ENCODE assay signal across 8 mouse cellular contexts in the genomic region with DNA sequence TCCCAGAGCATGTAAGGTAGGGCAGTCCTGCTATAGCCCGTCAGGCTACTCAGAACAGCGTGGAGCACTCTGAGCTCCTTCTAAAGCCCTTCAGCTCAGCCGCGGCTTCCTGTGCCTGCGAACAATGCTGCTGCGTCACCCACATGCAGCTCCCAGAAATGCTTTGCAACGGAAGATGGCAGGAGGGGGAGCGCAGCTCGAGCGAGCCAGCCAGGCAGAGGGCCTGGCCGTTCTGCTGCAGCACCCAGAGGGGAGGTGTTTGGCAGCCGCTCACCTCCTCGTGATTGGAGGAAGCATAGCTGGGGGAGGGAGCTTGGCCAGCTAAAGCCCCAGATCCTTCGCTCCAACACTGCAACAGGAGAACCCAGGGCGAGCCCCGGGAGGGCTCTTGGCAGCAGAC. TPM values are rescaled to one million over a fixed set of nuclear protein-coding genes. Genes with fewer than 3 reads are reported as not detected.
A peak's percentile ranks its signal among the peaks of the same experiment; 100 is the strongest.
DNase-seq lines count a peak whose midpoint lies in the region; ATAC-seq lines count a peak whose summit lies in the region.

No protein-coding gene starts in this region.

- 0% methylated on average over 16 of the region's 16 CpGs for WGBS in heart, embryonic 14.5 days
- WGBS in liver, embryonic 13.5 days (ENCODE audit: insufficient replicate concordance), result 1% methylated on average over 16 of the region's 16 CpGs
- WGBS in stomach, embryonic 16.5 days, result under 1% methylated on average over 16 of the region's 16 CpGs

- DNase-seq in c-Kit-negative CD71-positive TER-119-positive erythroid progenitor cells, embryonic 14.5 days (ENCODE audit: low read depth, low spot score), result peak; percentile 51
- peak; percentile 99 for DNase-seq in fibroblast of lung, adult 2 months (ENCODE audit: low read depth)
- DNase-seq in kidney, postnatal 14 days, result peak; percentile 97
- peak; percentile 85 for DNase-seq in liver, embryonic 13.5 days
- peak; percentile 89 for DNase-seq in neural tube, embryonic 10.5 days (ENCODE audit: extremely low spot score, low spot score)

- H3K9ac ChIP-seq in heart, embryonic 14.5 days (ENCODE audit: low read length), result peak overlapping the region; percentile 88
- H3K9ac ChIP-seq in liver, embryonic 13.5 days, result peak overlapping the region; percentile 73
- H3K9ac ChIP-seq in stomach, embryonic 16.5 days (ENCODE audit: low read length), result peak overlapping the region; percentile 80

- H3K4me2 ChIP-seq in heart, embryonic 14.5 days (ENCODE audit: low read length), result peak overlapping the region; percentile 84
- peak overlapping the region; percentile 77 for H3K4me2 ChIP-seq in liver, embryonic 13.5 days
- H3K4me2 ChIP-seq in stomach, embryonic 16.5 days (ENCODE audit: low read depth, low read length), result peak overlapping the region; percentile 93

- H3K36me3 ChIP-seq in heart, embryonic 14.5 days (ENCODE audit: control insufficient read depth, insufficient read depth, low read length), result peaks cover 43% of the 10 kb centered on the region
- peaks cover 38% of the 10 kb centered on the region for H3K36me3 ChIP-seq in liver, embryonic 13.5 days
- H3K36me3 ChIP-seq in stomach, embryonic 16.5 days (ENCODE audit: control insufficient read depth, insufficient read depth, low read length), result no peaks in the 10 kb centered on the region; the same call in none of the 2 replicates

- peaks cover 6 to 25% of the 10 kb centered on the region in 2 experiments for H3K4me1 ChIP-seq in heart, embryonic 14.5 days (ENCODE audit: control insufficient read depth in 2 of 2, insufficient read depth in 2 of 2, low read length in 2 of 2)
- peaks cover 47% of the 10 kb centered on the region for H3K4me1 ChIP-seq in liver, embryonic 13.5 days (replicated peaks)
- H3K4me1 ChIP-seq in stomach, embryonic 16.5 days (ENCODE audit: control insufficient read depth, insufficient read depth, low read length), result peaks cover 25% of the 10 kb centered on the region

- no peaks in the 10 kb centered on the region for H3K9me3 ChIP-seq in heart, embryonic 14.5 days (ENCODE audit: control insufficient read depth, low read length)
- no peaks in the 10 kb centered on the region for H3K9me3 ChIP-seq in liver, embryonic 13.5 days (replicated peaks)
- no peaks in the 10 kb centered on the region for H3K9me3 ChIP-seq in stomach, embryonic 16.5 days (replicated peaks; ENCODE audit: control insufficient read depth, low read length)

- no peaks in the 10 kb centered on the region for H3K27me3 ChIP-seq in heart, embryonic 14.5 days (ENCODE audit: control insufficient read depth, insufficient read depth, low read length)
- no peaks in the 10 kb centered on the region for H3K27me3 ChIP-seq in liver, embryonic 13.5 days
- no peaks in the 10 kb centered on the region for H3K27me3 ChIP-seq in stomach, embryonic 16.5 days (ENCODE audit: control insufficient read depth, insufficient read depth, low read length)

- peak overlapping the region; percentile 90 to 97 for H3K27ac ChIP-seq in heart, embryonic 14.5 days (replicated peaks in 1 of 2; ENCODE audit: control insufficient read depth in 1 of 2, insufficient read depth in 1 of 2, low read depth in 2 of 2, low read length in 2 of 2)
- H3K27ac ChIP-seq in liver, embryonic 13.5 days, result peak overlapping the region; percentile 85
- H3K27ac ChIP-seq in stomach, embryonic 16.5 days (ENCODE audit: low read length), result peak overlapping the region; percentile 96

- ATAC-seq in CD4-positive, CD25-positive, alpha-beta regulatory T cell, adult 4 months, result peak; percentile 85
- peak; percentile 97 for ATAC-seq in heart, embryonic 14.5 days (ENCODE audit: insufficient number of reproducible peaks, insufficient read depth, low FRiP score, low read depth)
- peak; percentile 98 for ATAC-seq in liver, embryonic 13.5 days (ENCODE audit: low read depth)
- ATAC-seq in stomach, embryonic 16.5 days (ENCODE audit: insufficient read depth, low FRiP score), result peak; percentile 99

- H3K4me3 ChIP-seq in heart, embryonic 14.5 days (ENCODE audit: control insufficient read depth in 1 of 2, insufficient read depth in 1 of 2, low read depth in 1 of 2, low read length in 2 of 2), result peak overlapping the region; percentile 57 to 63
- H3K4me3 ChIP-seq in liver, embryonic 13.5 days (replicated peaks), result peak overlapping the region; percentile 63
- H3K4me3 ChIP-seq in stomach, embryonic 16.5 days (replicated peaks; ENCODE audit: low read length), result peak overlapping the region; percentile 67

RNA-seq across cellular contexts. Expression of a gene that starts 27.8 kb away (rescaled TPM):
- polyA plus RNA-seq in CD4-positive, CD25-positive, alpha-beta regulatory T cell, adult 4 months (2017; shearing (Covaris generic)), result 100 to 1,000 TPM in 1 of 2 experiments, 10 to 100 TPM in 1; 93.7 to 101 TPM
- polyA plus RNA-seq in heart, embryonic 14.5 days (2014; fragmentation: Nextera tagmentation; extraction: Ambion mirVana), result 12.1 and 12.8 TPM in 2 replicates
- 10.1 and 10.3 TPM in 2 replicates for polyA plus RNA-seq in liver, embryonic 13.5 days (2015; fragmentation: Nextera tagmentation; extraction: Ambion mirVana)
- 18.0 and 20.0 TPM in 2 replicates for polyA plus RNA-seq in stomach, embryonic 16.5 days (2015; fragmentation: Nextera tagmentation; extraction: Ambion mirVana)

RNA-seq across cellular contexts. Expression of a gene that starts 50.9 kb away (rescaled TPM):
- polyA plus RNA-seq in CD4-positive, CD25-positive, alpha-beta regulatory T cell, adult 4 months (2017; shearing (Covaris generic)), result 1 to 10 TPM; 2.4 to 2.5 TPM
- polyA plus RNA-seq in heart, embryonic 14.5 days (2014; fragmentation: Nextera tagmentation; extraction: Ambion mirVana), result 1.1 and 1.4 TPM in 2 replicates
- 0.57 and 0.74 TPM in 2 replicates for polyA plus RNA-seq in liver, embryonic 13.5 days (2015; fragmentation: Nextera tagmentation; extraction: Ambion mirVana)
- 10.9 and 11.9 TPM in 2 replicates for polyA plus RNA-seq in stomach, embryonic 16.5 days (2015; fragmentation: Nextera tagmentation; extraction: Ambion mirVana)

Comparison
In these comparisons a context has a peak if more than half of its experiments do, and no peak if none do; other contexts are left out.
1. Peak in every context shown above with its lines: DNase-seq, ATAC-seq, H3K4me3 ChIP-seq and H3K27ac ChIP-seq.